Mouse (Mus musculus) layer of hippocampus, postnatal 10 days (tissue): ENCODE data around the gene Prkacb. TPM values are rescaled to one million over a fixed set of nuclear protein-coding genes. Genes with fewer than 3 reads are reported as not detected.

ENCODE experiments used
- DNase-seq, 2 experiments: peaks; one replicate each; pipeline ENCODE4 v3.0.0; 2021; ENCODE audit warnings: low spot score in 2 of 2
- total RNA-seq, 2 experiments: library from RNA; stranded (reverse); gene quantifications; 2 replicates each; pipeline ENCODE4 v1.2.3; 2021

The Prkacb gene
- total RNA-seq, 2 experiments from 2014 or later = 249 to 257 TPM

DNA sequence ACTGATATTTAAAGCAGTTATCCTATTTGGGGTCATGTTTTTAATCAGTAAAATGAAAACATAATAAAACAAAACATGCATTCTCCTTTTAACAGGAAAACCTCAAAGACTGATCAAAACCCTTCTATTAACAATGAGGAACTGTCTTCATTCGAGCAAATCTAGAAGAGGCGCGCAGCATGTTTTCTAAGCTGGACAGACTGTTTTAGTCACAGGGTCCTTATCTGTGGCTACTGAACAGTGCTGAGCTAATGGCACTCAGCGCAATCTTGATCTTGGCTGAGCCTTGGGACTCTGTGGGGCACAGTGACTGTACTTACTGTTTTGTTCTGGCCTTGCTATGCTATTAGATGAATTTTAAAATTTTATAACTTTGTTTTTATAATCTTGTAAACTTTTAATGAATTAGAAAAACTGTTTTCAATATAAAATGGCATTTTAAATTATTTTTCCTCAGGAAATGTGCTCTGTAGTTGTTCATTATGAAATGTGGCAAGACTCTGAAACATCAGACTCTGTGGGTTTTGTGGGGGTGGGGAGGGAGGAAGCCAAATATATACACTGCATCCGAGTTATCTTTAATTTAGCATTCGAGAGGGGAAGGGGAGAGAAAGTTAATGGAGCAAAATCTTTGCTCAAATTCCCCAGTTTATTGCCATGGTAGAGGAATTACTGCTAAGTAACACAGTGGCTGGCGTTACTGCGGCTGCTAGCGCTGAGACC is 77.7 kb downstream of the Prkacb start:
- no peak for DNase-seq

DNA sequence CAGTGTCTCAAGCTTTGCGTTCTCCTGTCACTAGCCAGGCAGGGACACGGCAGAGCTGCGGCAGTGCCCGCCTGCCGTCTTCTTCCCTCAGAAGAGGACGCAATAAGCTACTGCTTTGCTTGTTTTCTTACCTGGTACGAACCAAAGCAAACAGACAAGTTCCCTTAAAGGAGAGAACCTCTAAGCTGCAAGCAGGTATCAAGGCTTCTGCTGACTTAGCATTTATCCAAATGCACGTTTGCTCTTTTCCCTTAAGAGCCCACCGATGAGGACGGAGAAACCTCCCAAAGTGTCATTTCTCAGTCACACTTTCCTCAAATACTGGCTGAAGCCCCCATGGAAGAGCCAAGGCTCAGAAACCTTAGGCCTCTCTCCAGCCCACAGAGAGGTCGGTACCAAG is 81.3 kb downstream of the Prkacb start:
- DNase-seq = no peak

DNA sequence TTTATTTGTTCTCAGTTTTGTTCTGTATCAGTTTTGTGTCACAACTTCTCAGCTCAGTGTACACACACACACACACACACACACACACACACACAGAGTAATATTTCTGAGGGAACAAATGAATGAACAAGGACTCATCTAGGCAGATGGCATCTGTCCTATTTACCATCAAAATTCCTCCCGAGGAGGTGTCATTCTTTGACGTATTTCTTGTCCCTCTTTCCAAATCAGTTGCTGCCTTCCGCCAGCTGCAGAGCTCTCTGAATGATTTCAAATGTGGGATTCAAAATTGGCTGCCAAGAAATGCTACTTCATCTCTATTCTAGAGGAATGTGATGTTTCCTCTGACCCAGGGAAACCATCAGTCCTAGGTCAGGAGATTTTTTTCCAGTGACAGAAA is 89.8 kb downstream of the Prkacb start:
- DNase-seq = no peak

DNA sequence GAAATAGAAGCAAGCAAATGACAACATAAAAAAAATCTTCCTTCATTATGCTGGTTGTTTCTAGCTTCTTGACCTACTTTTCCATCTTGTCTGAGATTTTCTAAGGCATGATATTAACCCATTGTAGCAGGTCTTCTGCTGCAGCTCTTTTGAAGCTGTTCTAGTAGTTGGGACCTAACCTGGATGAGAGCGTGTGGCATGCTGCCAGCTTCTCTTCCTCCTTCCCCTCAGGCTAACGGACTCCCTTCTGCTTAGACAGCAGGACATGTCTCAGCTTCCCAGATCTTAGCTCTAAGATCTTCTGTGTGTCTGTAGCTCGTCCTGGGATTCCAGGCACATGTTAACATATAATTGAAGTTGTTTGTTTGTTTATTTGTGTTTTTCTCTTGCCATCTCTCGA is 93.1 kb downstream of the Prkacb start:
- no peak for DNase-seq

DNA sequence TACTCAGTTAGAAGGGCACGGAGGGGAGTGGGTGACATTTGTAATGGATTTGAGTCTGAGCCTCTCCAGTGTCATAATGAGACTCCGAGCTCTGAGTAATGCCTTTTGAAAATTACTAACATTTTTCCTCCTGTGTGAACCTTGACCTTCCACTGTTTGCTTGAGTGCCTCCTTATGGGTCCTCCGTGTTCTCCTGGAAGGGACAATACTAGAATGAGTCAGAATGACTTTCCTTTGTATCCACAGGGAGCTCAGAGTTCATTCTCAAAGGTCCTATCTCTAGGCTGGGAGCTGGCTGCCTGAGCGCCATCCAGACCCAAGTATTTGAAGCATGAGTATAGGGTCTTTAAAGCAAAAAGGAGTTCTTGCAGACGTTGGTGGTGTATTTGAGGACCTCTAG is 94.5 kb downstream of the Prkacb start:
- no peak for DNase-seq

DNA sequence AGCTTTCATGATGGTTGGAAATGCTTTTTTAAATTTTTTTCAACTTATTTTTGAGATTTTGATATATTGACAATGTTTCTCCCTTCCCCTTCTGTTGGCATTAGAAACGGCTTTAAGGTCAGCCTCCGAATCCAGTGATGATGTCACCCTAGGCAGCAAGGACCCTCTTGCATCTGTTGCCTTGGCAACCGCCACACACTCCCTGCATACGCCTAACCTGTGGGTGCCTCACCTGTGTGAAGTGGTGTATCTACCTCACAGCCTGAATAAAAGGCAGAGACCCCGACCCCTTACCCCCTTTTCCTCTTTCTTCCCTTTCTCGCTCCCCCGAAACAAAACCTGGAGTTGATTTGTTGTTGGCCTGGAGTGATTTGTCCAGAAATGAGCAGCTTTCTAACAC is 100.5 kb downstream of the Prkacb start:
- DNase-seq = no peak

DNA sequence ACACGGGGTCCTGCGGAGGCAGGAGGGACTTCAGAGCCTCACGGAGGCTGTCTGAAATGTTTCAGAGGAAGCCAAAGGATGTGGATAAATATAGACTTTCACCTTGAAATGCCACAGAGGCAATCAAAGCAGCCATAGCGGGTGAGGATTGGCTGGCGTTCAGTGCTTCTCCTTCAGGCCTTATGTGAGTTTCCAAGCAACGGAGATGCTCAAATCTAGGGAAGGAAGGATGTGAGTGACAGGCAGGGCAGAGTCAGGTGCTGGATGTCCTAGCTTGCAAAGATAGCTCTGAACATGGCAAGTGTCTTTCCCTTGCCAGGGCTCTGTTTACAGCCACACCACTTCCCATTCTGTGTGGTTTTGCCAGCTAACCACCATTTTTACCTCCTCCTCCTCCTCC is 101.2 kb downstream of the Prkacb start:
- DNase-seq = no peak

DNA sequence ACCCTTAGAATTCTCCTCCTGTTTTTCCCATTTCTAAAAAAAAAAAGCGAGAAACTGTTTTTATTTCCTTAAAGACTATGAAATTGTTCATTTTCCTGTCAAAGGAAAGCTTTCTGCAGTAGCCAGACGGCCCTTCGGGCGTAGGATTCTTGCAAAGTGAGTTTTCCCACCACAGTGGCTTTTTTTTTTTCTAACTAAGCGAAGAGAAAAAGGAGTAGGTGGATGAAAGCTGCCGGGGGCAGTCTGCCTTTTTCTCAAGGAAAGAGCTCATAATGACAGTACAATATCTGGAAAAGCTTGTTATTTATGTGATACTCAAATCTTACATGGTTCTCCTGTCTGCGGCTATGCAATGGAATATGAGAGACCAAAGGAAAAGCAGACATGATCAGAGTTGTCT is 101.7 kb downstream of the Prkacb start:
- DNase-seq = no peak

DNA sequence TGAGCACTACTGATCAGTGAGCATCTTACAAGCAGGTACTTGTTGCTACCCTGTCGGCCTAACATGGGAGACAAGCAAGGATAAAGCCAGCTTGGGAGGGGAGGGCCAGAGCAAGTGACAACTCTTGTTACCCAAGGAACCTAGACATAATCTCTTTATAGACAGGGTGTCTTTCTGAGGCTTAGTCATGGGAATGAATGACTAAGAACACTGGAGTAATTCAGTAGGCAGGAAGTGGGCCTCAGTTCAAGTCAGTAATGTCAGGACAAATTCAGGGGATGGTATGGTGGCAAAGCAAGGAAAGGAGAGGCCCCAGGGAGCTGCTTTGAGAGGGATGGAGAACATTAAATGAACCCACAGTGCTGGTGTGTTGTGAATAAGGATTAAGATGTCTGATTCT is 103.7 kb downstream of the Prkacb start:
- DNase-seq = no peak

DNA sequence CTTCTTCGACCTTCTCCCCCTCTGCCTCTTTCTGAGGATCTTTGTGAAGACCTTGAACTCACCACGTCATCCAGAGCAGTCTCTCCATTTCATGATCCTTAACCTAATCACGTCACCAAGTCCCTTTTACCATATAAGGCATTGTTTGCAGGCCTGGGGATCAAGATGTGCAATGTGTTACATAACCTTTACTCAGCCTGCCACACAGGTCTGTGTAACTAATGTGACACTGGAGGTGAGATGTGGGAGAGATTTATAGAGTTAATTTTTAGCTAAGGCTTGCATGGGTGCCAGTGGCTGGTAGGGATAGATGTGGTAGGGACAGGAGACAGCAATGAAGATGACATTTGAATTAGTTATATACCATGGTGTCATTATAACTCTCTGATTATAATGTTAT is 104.4 kb downstream of the Prkacb start:
- no peak for DNase-seq

DNA sequence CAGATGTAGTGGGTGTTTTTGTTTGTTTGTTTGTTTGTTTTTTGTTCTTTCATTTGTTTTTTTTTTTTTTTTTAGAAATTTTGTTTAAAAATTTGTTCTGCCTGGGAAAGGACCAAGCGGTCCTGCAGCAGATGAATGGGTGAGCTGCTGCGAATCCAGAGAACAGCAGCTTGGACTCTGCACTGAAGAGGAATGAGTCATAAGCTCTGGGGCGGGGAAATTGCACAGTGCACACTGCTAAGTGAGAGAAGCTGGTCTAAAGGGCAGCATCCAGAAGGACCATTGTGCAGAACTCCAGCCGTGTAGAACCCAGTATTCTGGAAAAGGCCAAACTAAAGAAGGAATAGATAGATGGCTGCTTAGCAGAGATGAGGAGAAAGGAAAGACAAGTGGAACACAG is 108.7 kb downstream of the Prkacb start:
- no peak for DNase-seq

DNA sequence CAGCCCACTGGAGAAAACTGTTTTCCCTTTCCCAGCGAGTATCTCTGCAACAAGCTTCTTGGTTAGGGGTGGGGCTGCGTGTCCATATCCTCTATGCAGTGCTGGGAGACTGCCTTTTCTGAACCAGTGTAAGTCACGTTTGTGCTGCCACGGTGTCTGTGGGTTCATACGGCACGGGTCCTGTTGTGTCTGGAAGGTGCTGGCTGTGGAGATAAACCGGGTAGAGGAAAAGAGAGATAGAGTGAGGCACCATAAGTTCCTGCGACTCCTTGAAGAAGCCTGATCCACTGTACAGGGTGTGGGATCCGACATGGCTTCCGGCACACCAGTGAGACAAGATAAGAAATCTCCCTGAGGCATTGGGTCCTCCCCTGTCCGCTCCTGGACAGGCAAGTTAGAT is 112.7 kb downstream of the Prkacb start:
- DNase-seq = no peak

DNA sequence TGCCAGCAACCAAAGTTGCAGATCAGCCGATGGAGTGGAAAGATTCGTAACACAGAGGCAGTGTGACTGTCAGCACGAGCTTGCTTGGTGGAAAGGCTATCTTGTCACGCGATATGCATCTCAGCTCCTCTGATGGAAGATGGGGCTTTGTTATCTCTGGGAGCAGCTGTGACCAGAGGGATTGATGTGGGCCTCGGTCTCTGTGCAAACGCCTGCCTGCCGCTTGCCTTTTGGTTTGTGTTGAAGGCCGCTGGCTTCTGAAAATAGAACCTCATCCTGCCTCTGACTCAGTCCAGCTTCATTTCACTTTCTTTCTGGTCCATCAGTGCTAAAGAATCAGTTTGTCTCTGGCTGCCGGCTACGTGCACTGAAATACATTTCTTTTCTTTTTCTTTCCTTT is 113.8 kb downstream of the Prkacb start:
- no peak for DNase-seq

DNA sequence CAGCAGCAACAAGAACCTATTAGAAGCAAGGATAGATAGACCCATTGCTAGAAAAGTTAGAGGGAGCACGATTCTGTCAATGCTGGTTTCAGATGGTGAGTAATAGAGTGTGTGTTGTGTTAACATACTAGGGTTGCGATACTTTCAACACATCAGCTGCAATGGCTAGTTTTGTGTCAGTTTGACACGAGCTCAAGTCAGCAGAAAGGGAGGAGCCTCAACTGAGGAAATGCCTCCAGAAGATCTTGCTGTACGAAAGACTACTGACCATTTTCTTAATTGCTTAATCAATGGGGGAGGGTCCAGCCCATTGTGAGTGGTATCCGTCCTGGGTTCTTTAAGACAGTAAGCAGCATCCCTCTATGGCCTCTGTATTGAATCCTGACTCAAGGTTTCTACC is 120.2 kb downstream of the Prkacb start:
- no peak for DNase-seq

DNA sequence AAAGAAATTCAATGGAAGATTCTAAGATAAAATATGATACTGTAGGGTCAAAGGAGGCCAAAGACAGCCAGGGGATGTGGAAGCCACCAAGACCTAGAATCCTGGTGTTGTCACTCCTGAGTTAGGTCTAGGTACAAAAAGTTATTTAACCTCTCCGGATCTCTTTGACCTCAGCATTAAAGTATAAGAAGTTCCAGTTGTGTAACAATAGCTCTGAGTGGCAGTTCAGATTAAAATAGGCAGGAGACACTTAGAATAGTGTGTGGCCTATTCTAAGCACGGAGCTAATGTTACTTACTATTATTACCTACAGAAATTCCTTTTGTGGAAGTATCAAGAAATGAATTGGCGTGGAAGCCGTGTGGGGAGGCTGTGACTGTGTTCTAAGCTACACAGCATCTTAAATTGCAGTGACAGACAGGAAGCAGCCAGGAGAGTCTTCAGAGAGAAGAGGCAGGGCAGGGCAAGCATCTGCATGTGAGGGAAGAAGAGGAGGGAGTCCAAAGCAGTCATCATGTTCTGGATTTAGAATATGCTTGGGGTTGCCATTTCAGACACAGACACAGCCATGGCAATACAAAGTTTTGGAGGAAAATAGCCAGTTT is 125.6 kb downstream of the Prkacb start:
- no peak for DNase-seq

DNA sequence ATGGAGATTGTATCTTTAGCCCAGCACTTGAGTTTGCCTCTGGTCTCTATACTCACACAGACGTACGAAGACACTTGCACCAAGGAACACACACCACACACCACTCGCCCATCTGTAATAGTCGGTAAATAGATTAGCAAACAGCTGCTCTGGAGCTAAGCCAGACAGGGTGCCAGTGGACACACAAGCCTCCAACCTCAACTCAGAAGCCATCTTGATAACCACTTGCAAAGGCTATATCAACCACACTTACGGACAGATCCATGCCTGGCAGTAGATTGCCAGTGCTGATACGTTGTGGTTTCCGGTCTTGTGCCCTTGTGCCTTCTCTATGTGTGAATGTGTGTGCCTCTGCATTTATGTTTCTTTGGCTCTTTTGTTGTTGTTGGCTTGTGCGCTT is 126.4 kb downstream of the Prkacb start:
- DNase-seq = no peak

DNA sequence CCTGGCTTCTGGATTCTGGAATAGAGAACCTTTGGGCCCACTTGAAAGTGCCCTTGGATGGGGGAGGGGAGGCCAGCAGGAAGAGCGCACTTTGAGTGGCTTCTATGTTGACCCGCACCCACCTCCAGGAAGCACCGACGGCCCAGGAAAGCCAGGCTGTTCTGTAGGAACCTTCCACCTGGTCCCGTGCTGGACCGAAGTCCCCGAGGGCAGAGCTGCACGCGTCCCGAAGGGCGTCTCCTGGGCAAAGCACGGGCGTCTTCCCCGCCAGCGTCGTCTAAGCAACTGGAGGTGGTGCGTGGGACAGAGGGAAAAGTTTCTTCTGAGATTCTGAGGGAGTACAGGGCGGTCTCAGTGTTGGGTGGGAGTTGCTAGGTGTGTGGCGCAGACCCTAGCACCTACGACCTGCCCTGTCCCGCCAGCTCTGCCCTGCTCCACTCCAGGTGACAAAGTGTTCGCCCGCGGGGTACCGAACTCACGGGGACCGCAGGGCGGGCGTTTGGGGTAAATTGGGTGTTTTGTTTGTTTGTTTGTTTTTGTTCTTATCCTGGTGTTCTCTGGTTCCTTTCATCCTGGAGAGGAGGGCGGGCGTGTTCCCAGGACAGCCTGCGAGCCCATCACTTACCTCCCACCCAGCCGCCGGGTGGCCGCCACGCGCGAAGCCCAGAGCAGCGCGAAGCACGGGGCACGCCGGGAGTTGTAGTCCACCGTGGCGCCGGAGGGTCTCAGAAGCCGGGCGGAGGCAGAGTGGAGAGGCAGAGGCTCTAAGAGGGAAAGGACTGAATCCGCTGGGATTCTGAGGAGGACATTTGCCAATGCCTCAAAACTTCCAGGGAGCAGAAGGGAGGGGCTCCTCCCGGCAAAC is 127.7 kb downstream of the Prkacb start, which contains the start of gene Samd13:
TSS of gene Samd13 (minus strand) at position 782 of the 865 bp plus-strand sequence.
- peak; percentile 72 to 74 for DNase-seq

DNA sequence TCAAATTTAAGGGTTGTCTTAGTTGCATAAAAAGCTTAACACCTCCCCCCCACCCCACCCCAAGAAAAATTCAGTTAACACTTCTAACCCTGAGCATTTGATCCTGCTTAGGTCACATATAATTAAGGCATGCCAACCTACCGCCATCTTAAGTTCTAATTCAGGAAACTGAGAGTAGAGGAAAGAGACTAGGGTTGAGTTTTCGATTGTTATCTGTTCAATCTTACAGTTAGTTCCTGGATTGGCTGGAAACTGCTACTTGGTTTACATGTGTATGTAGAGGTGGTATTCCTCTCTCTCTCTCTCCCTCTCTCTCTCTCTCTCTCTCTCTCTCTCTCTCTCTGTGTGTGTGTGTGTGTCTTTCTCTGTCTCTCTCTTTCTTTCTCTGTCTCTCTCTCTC is 129.7 kb downstream of the Prkacb start:
- no peak for DNase-seq

DNA sequence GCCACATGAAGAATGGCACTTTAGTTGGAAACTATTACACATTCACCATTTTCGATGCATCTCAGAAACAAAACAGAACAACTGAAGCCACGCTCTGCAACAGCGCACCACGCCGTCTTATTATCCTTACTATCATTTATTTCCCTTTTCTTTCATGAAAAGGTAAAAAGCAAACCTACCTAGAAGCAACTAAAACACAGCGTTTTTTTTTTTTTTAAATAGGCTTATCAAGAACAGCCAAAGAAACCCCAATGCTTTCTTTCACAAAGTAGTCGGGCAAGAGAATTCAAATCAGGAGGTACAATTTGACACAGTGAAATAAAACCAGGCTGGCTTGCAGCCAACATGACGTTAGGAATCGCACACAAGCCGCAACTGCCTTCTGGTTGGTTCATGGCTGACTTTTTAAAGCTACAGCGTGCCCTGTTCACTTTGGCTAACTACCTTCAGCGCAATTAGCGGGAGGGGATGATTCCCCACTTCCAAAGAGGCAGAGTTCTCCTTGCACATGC is 130.6 kb downstream of the Prkacb start:
- peak; percentile 61 to 72 for DNase-seq

DNA sequence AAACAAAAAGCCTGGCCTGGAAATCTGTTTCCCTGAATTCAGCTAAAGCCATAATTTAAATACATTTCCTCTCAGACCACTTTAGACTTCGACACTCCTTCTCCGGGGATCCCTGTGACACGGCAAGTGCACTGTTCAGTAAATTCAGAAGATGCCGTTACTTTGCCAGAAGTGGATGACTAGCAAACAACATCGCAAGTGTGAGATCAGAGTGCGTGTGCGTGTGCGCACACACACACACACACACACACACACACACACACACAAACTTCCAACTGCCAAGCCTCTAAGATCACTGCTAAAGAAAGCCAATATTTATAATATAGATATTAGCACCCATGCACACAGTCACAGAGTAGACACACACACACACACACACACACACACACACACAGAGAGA is 131.1 kb downstream of the Prkacb start:
- no peak for DNase-seq

DNA sequence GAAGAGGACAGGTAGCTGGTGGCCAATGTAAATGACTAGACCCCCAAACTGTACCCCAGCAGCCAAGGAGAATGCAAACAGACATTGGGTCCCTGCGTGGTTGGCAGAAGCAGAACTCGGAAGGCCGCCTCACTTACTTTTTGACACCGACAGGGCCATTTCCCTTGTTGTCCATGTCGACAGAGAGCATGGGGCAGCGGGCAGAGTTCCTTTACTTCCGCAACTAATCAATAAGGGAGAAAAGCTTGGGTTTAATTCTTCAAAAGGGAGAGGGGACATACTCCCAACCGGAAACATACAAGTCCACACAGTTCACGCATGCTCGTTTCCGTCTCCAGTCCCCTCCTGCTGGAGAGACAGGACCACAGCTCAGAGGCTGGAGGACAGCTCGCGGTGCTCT is 132.2 kb downstream of the Prkacb start:
- no peak for DNase-seq

DNA sequence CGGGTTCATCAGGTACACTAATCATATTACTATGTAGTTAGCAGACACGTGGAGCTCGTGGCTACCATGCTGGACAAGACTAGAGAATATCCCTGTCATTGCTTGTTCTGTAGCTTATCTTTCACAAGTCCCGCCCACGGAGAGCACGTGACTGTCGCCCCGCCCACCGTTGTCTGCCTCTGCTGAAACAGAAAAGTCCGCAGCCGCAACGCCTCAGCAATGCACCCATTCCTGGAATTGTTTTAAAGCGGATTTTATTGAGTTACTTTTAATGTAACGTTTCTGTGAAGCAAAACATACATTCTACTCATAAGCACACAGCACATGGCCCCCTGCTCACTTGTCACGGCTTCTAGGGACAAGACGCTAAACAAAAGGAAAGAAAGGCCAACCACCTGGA is 133.1 kb downstream of the Prkacb start:
- no peak for DNase-seq
